Mouse (Mus musculus) fibroblast of lung, adult 2 months (primary cell): ENCODE data around the gene Gm5169.
"Not testable (repeated sequence)": the region's sequence is repeated elsewhere in the genome, so short reads cannot be mapped to it uniquely, and the experiment has no call there.

ENCODE experiments used
- DNase-seq: peaks from one replicate; pipeline ENCODE4 v3.0.0-alpha.2; 2011; ENCODE audit warnings: low read depth

The Gm5169 gene

GRCm38 (mm10) chrX:25301355-25301754 is at the start of gene Gm5169:
TSS of gene Gm5169 (minus strand) at chrX:25301455.
- not testable (repeated sequence) for DNase-seq

DNA sequence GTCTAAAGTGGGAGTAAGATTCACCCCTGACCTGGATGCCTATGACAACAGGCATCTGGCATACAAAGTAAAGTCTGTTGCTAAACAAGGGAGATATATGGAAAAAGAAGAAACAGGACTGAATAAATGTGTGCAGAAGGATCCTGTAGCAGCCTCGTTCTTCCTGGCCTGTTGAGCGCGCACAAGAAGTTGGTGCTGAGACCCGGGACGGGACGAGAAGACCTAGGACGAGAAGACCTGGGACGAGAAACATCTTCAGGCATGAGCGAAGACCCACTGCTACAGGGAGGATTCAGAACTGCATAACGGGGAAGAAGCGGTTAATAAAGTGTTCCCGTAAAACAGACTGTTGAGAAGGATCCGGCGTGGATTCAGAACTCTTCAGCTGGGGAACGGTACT is 46.2 kb upstream of the Gm5169 start:
- DNase-seq, result not testable (repeated sequence)
